Mouse (Mus musculus): Measurements from ENCODE around the gene Oxa1l.

Oxa1l gene

GRCm38 (mm10) chr14:54412000-54412576 lies 51.5 kb downstream of the Oxa1l start:
- DNase-seq = no peak

GRCm38 (mm10) chr14:54412629-54413170 lies 52.1 kb downstream of the Oxa1l start:
- peak; percentile 26 for DNase-seq

- DNase-seq = peak; percentile 32
Measured at GRCm38 (mm10) chr14:54413877-54414700, 53.5 kb downstream of the Oxa1l start.

- no peak for DNase-seq
Measured at GRCm38 (mm10) chr14:54415241-54416020, 54.8 kb downstream of the Oxa1l start.

DNA sequence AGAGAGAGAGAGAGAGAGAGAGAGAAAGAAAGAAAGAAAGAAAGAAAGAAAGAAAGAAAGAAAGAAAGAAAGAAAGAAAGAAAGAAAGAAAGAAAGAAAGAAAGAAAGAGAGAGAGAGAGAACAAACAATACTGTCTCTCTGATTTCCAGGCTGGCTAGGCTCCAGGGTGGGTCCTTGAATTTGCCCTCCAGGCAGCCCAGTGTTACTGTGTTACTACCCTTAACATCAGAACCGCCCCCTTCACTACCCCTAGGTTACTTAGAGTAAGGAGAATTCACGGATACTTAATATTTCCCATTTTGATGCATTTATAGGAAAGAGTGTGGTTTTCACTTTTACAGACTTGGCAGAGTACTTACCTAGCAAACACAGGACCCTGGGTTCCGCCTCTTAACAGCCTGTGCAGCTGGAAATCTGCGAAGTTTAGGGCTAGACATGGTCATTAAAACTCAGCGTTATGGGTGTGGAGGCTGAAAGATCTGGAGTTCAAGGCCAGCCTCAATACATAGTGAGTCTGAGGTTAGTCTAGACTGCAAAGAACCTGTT lies 55.7 kb downstream of the Oxa1l start:
- DNase-seq = no peak

- no peak for DNase-seq
Measured at GRCm38 (mm10) chr14:54416830-54417229, 56.2 kb downstream of the Oxa1l start.

- DNase-seq = peak; percentile 77
Measured at GRCm38 (mm10) chr14:54417623-54418081, 57.0 kb downstream of the Oxa1l start, which contains the start of gene Slc7a7. TSS of gene Slc7a7 (minus strand) at chr14:54417780.

All from liver (tissue).